Mouse (Mus musculus) cerebellum, adult 18-20 months (tissue): Measurements from ENCODE around the gene Marveld2.
A peak's percentile ranks its signal among the peaks of the same experiment; 100 is the strongest.

Experiments
- DNase-seq, 2 experiments: peaks; one replicate each; pipeline ENCODE4 v3.0.0; 2021

The Marveld2 gene

GRCm38 (mm10) chr13:100616181-100617087 is at the start of gene Marveld2:
Gene Marveld2 (minus strand): TSS chr13:100616971.
- peak; percentile 77 to 89 for DNase-seq

GRCm38 (mm10) chr13:100659864-100660456 is 43.2 kb upstream of the Marveld2 start:
- peak; percentile 60 to 69 for DNase-seq

GRCm38 (mm10) chr13:100658091-100658490 is 41.3 kb upstream of the Marveld2 start:
- DNase-seq, result no peak

GRCm38 (mm10) chr13:100651439-100652186 is 34.8 kb upstream of the Marveld2 start, which contains the start of gene Taf9:
Gene Taf9 (plus strand): TSS chr13:100651579.
- no peak for DNase-seq

- DNase-seq, result peak; percentile 93 to 99
These were observed 34.0 kb upstream of the Marveld2 start, which contains the start of the genes Ak6 and Rad17 for GRCm38 (mm10) chr13:100650550-100651438. Gene Ak6 (plus strand): TSS chr13:100650979. Gene Rad17 (minus strand): TSS chr13:100651051.

GRCm38 (mm10) chr13:100648223-100648622 is 31.5 kb upstream of the Marveld2 start:
- no peak for DNase-seq

- no peak for DNase-seq
These were observed 25.9 kb upstream of the Marveld2 start for GRCm38 (mm10) chr13:100642471-100643209.

- DNase-seq, result no peak
These were observed 17.4 kb upstream of the Marveld2 start for GRCm38 (mm10) chr13:100634106-100634691.

- DNase-seq, result no peak
These were observed 5.5 kb upstream of the Marveld2 start for GRCm38 (mm10) chr13:100622241-100622640.

GRCm38 (mm10) chr13:100617583-100617982 is 812 bp upstream of the Marveld2 start:
- peak; percentile 48 to 58 for DNase-seq

- DNase-seq, result no peak
These were observed 3.9 kb downstream of the Marveld2 start for GRCm38 (mm10) chr13:100612903-100613302.

- DNase-seq, result peak; percentile 48 to 62
These were observed 4.5 kb downstream of the Marveld2 start for GRCm38 (mm10) chr13:100612251-100612650.

GRCm38 (mm10) chr13:100611266-100611665 is 5.5 kb downstream of the Marveld2 start:
- no peak for DNase-seq

GRCm38 (mm10) chr13:100607756-100608155 is 9.0 kb downstream of the Marveld2 start:
- no peak for DNase-seq

GRCm38 (mm10) chr13:100605845-100606244 is 10.9 kb downstream of the Marveld2 start:
- no peak for DNase-seq

GRCm38 (mm10) chr13:100603738-100604095 is 13.1 kb downstream of the Marveld2 start:
- no peak for DNase-seq

GRCm38 (mm10) chr13:100603031-100603737 is 13.6 kb downstream of the Marveld2 start:
- DNase-seq, result no peak

GRCm38 (mm10) chr13:100602239-100602902 is 14.4 kb downstream of the Marveld2 start:
- no peak for DNase-seq

- DNase-seq, result no peak
These were observed 15.7 kb downstream of the Marveld2 start for GRCm38 (mm10) chr13:100601034-100601433.

GRCm38 (mm10) chr13:100600317-100600716 is 16.5 kb downstream of the Marveld2 start:
- no peak for DNase-seq
